Mouse (Mus musculus) myocyte (in vitro differentiated cells): ENCODE results near the gene Epb41l5.

ENCODE experiments used
- E2F4 ChIP-seq: IDR thresholded peaks from one replicate; pipeline ENCODE4 v1.6.1; 2011; ENCODE audit warnings: mild to moderate bottlenecking, control low read depth, moderate library complexity; ENCODE audit not compliant: insufficient read depth
- MAX ChIP-seq: IDR thresholded peaks from one replicate; pipeline ENCODE4 v1.6.1; 2011; ENCODE audit warnings: low read depth, mild to moderate bottlenecking, control low read depth
- MYOD1 ChIP-seq, 3 experiments: IDR thresholded peaks; one replicate each; pipeline ENCODE4 v1.6.1; 2011; ENCODE audit warnings: control low read depth in 2 of 3, low read depth in 2 of 3, mild to moderate bottlenecking in 2 of 3, moderate library complexity in 1 of 3; ENCODE audit not compliant: insufficient read length in 2 of 3, control insufficient read depth in 1 of 3
- MYOG ChIP-seq, 3 experiments: IDR thresholded peaks; one replicate each; pipeline ENCODE4 v1.6.1; 2011; ENCODE audit warnings: control low read depth in 2 of 3, low read depth in 2 of 3, mild to moderate bottlenecking in 2 of 3; ENCODE audit not compliant: insufficient read length in 2 of 3, control insufficient read depth in 1 of 3, insufficient read depth in 1 of 3
- POLR2A ChIP-seq: IDR thresholded peaks from one replicate; pipeline ENCODE4 v1.6.1; 2011; ENCODE audit warnings: low read depth, mild to moderate bottlenecking, control low read depth, moderate library complexity; ENCODE audit not compliant: insufficient read length
- POLR2AphosphoS2 ChIP-seq: IDR thresholded peaks from one replicate; pipeline ENCODE4 v1.6.1; 2011; ENCODE audit warnings: low read depth, control low read depth; ENCODE audit not compliant: insufficient read length
- USF1 ChIP-seq: IDR thresholded peaks from one replicate; pipeline ENCODE4 v1.6.1; 2011; ENCODE audit warnings: low read depth, mild to moderate bottlenecking, control low read depth, moderate library complexity

DNA sequence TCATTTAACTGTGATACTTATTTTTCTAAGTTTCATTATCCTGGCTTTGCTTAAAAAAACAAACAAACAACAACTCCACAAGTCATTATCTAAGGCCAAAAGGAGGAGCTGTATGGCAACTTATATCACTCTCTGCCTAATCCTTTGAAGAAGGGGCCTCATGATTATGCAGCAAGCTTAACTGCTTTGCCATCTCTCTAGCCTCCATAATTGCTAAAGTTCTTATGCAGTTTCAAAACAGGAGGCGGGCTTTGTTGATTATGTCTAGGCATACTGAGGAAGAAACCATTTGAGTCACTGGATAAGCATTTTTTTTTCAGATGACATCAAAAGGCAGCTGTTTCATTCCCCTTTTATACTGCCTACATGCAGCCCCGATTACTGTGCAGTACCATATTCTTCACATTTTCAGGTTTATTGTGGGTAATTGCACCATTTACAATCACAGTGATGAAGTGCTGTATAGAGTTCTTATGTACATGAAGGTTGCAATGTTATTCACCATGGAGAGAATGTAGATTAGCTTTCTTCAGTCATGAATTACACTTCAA is 32.9 kb upstream of the Epb41l5 start:
- TF ChIP-seq POLR2A (no peak), MYOD1 (IDR thresholded peaks at IDR 0.05; ENCODE audit: control insufficient read depth in 1 of 3, insufficient read length in 2 of 3, low read depth in 2 of 3) (no peak), E2F4 (no peak), MAX (no peak), POLR2AphosphoS2 (no peak), USF1 (no peak), MYOG (IDR thresholded peaks at IDR 0.05; ENCODE audit: control insufficient read depth in 1 of 3, insufficient read depth in 1 of 3, insufficient read length in 2 of 3, low read depth in 2 of 3) (no peak)
